Mouse (Mus musculus) hindbrain, embryonic 11.5 days (tissue): Measurements from ENCODE around the gene Fahd2a. TPM values are rescaled to one million over a fixed set of nuclear protein-coding genes. Genes with fewer than 3 reads are reported as not detected.

Source experiments
- polyA plus RNA-seq: library from polyadenylated mRNA; unstranded; fragments of >200 nt; fragmentation: Nextera tagmentation; extraction: Ambion mirVana; gene quantifications from 2 replicates; pipeline ENCODE4 v1.2.1, GENCODE M21; 2014

Gene Fahd2a
- polyA plus RNA-seq, 1 experiment from 2014 or later: 27.8 TPM

Other genes with a start within 250 kb of the Fahd2a start
- 2.7 and 3.0 TPM in 2 replicates for gene 1810024B03Rik, start 236.3 kb downstream of the Fahd2a start, polyA plus RNA-seq
- gene Snrnp200, start 236.2 kb downstream of the Fahd2a start, polyA plus RNA-seq: 91.6 and 93.3 TPM in 2 replicates
- gene Ciao1, start 196.7 kb downstream of the Fahd2a start, polyA plus RNA-seq: 57.9 and 63.5 TPM in 2 replicates
- 21.7 and 26.2 TPM in 2 replicates for gene Tmem127, start 196.7 kb downstream of the Fahd2a start, polyA plus RNA-seq
- gene Stard7, start 174.3 kb downstream of the Fahd2a start, polyA plus RNA-seq: 79.5 and 79.9 TPM in 2 replicates
- gene Dusp2, start 108.4 kb downstream of the Fahd2a start, polyA plus RNA-seq: 4.9 and 5.5 TPM in 2 replicates
- not detected in 2 replicates for gene Astl, start 105.9 kb downstream of the Fahd2a start, polyA plus RNA-seq
- gene Adra2b, start 81.4 kb downstream of the Fahd2a start, polyA plus RNA-seq: 2.7 and 3.5 TPM in 2 replicates
- gene Gpat2, start 19.4 kb downstream of the Fahd2a start, polyA plus RNA-seq: 0.32 TPM in 2 replicates
- 2.6 and 3.4 TPM in 2 replicates for gene Kcnip3, start 77.5 kb upstream of the Fahd2a start, polyA plus RNA-seq
- 0.40 and 0.86 TPM in 2 replicates for gene Prom2, start 96.9 kb upstream of the Fahd2a start, polyA plus RNA-seq
- 7.8 and 9.5 TPM in 2 replicates for gene Zfp661, start 142.5 kb upstream of the Fahd2a start, polyA plus RNA-seq
- gene Mrps5, start 142.7 kb upstream of the Fahd2a start, polyA plus RNA-seq: 154 and 157 TPM in 2 replicates
- 0.86 and 1.4 TPM in 2 replicates for gene Mal, start 212.1 kb upstream of the Fahd2a start, polyA plus RNA-seq